Comparison of ENCODE assay signal across 14 mouse cellular contexts in the genomic region with DNA sequence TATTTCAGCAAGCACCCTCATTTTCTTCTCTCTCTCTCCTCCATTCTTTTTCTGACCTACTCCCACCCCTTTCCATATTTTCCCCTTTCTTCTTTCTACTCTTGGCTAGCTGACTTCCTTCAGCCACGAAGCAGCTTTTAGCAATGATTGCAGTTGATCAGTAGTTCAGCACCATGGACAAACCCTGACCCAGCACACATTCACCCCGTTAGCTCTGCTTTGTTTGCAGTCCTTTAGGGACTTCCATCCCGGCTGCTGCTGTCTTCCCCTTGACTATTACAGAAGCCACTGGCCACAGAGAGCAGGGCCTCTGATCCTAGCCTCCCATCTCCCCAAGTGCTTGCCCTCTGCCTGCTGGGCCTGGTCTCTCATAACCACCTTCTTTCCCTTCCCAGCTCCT.
DNase-seq lines count a peak whose midpoint lies in the region; ATAC-seq and TF ChIP-seq lines count a peak whose summit lies in the region.
"Had no signal": no experiment of that assay in that cellular context is flagged by ENCODE, and none has a peak within 500 bp of the region (broad histone marks: within the 10 kb centered on the region; RNA-seq: fewer than 3 reads in every experiment).

No protein-coding gene starts in this region.

- no peak overlapping the region for H3K27ac ChIP-seq in heart, postnatal 0 days (ENCODE audit: low read depth)
- H3K27ac ChIP-seq in lung, postnatal 0 days (ENCODE audit: low read length): no peak overlapping the region
- no peak overlapping the region for H3K27ac ChIP-seq in limb, embryonic 10.5 days
- H3K27ac ChIP-seq in forebrain, embryonic 14.5 days (ENCODE audit: low read depth, low read length): no peak overlapping the region
- H3K27ac ChIP-seq: heart, embryonic 10.5 days; hindbrain, embryonic 15.5 days; liver, embryonic 15.5 days had no signal

- H3K9ac ChIP-seq in heart, postnatal 0 days (replicated peaks; ENCODE audit: low read depth, low read length): no peak overlapping the region
- no peak overlapping the region for H3K9ac ChIP-seq in lung, postnatal 0 days (replicated peaks; ENCODE audit: low read depth)
- no peak overlapping the region for H3K9ac ChIP-seq in forebrain, embryonic 14.5 days (ENCODE audit: low read length)
- H3K9ac ChIP-seq: hindbrain, embryonic 15.5 days; liver, embryonic 15.5 days had no signal

- intact Hi-C loops in heart, postnatal 25 days (cut with DNase I): no loop called here
- intact Hi-C loops in left cerebral cortex, postnatal 4 days (cut with DNase I): no loop called here

- H3K4me3 ChIP-seq in heart, postnatal 0 days (ENCODE audit: low read depth, low read length): no peak overlapping the region
- no peak overlapping the region for H3K4me3 ChIP-seq in lung, postnatal 0 days (ENCODE audit: low read depth, low read length)
- H3K4me3 ChIP-seq in lung, adult 2 months (replicated peaks; ENCODE audit: extremely low read depth, low read depth, low read length): no peak overlapping the region
- H3K4me3 ChIP-seq in limb, embryonic 10.5 days: no peak overlapping the region
- H3K4me3 ChIP-seq in forebrain, embryonic 14.5 days (ENCODE audit: low read depth, low read length): no peak overlapping the region
- H3K4me3 ChIP-seq: heart, embryonic 10.5 days; hindbrain, embryonic 15.5 days; liver, embryonic 15.5 days had no signal

- ATAC-seq in heart, postnatal 0 days (ENCODE audit: insufficient read depth, low read depth): no peak
- ATAC-seq in lung, postnatal 0 days: no peak
- no peak for ATAC-seq in forebrain, embryonic 14.5 days
- ATAC-seq: midbrain, embryonic 16.5 days had no signal

- H3K9me3 ChIP-seq in heart, postnatal 0 days (replicated peaks; ENCODE audit: control insufficient read depth, low read length): no peaks in the 10 kb centered on the region
- no peaks in the 10 kb centered on the region for H3K9me3 ChIP-seq in lung, postnatal 0 days (ENCODE audit: low read length)
- no peaks in the 10 kb centered on the region for H3K9me3 ChIP-seq in limb, embryonic 10.5 days (replicated peaks)
- no peaks in the 10 kb centered on the region for H3K9me3 ChIP-seq in forebrain, embryonic 14.5 days (replicated peaks; ENCODE audit: control insufficient read depth, low read length)
- H3K9me3 ChIP-seq: heart, embryonic 10.5 days; hindbrain, embryonic 15.5 days; liver, embryonic 15.5 days had no signal

- TF ChIP-seq EP300 in heart, postnatal 0 days (IDR thresholded peaks at IDR 0.05; ENCODE audit: low read depth): no peak
- no peak for TF ChIP-seq EP300 in lung, postnatal 0 days (IDR thresholded peaks at IDR 0.05)

- no peak for TF ChIP-seq POLR2A in lung, adult 2 months (IDR thresholded peaks at IDR 0.05; ENCODE audit: borderline replicate concordance, extremely low read depth, low read depth, low read length)

- peak; percentile 58 for DNase-seq in heart, postnatal 0 days (ENCODE audit: low spot score)
- no peak for DNase-seq in heart, postnatal 25 days (ENCODE audit: low spot score)
- peak; percentile 15 for DNase-seq in lung, postnatal 0 days (ENCODE audit: low spot score)
- no peak for DNase-seq in lung, adult 2 months
- peak; percentile 41 for DNase-seq in limb, embryonic 10.5 days (ENCODE audit: low spot score)
- DNase-seq in layer of hippocampus, postnatal 36 days: no peak
- DNase-seq in left cerebral cortex, postnatal 4 days: no peak
- no peak for DNase-seq in forebrain, embryonic 14.5 days (ENCODE audit: low spot score)
- DNase-seq: right cerebral cortex, adult 18-20 months had no signal

- no peak overlapping the region for H3K4me2 ChIP-seq in heart, postnatal 0 days (ENCODE audit: low read depth, low read length)
- no peak overlapping the region for H3K4me2 ChIP-seq in lung, postnatal 0 days (replicated peaks; ENCODE audit: low read depth, low read length)
- no peak overlapping the region for H3K4me2 ChIP-seq in forebrain, embryonic 14.5 days (ENCODE audit: low read length)
- H3K4me2 ChIP-seq: hindbrain, embryonic 15.5 days; liver, embryonic 15.5 days had no signal

- no peaks in the 10 kb centered on the region for H3K36me3 ChIP-seq in heart, postnatal 0 days (replicated peaks; ENCODE audit: control insufficient read depth, insufficient read depth, low read length)
- no peaks in the 10 kb centered on the region for H3K36me3 ChIP-seq in lung, postnatal 0 days (ENCODE audit: insufficient read depth, low read length)
- H3K36me3 ChIP-seq in limb, embryonic 10.5 days: no peaks in the 10 kb centered on the region
- H3K36me3 ChIP-seq in forebrain, embryonic 14.5 days (ENCODE audit: control insufficient read depth, insufficient read depth, low read length): no peaks in the 10 kb centered on the region
- H3K36me3 ChIP-seq: G1E; heart, embryonic 10.5 days; hindbrain, embryonic 15.5 days; liver, embryonic 15.5 days had no signal

- 5% methylated on average over 3 of the region's 3 CpGs for WGBS in heart, postnatal 0 days
- 8% methylated on average over 3 of the region's 3 CpGs for WGBS in lung, postnatal 0 days
- 6% methylated on average over 3 of the region's 3 CpGs for WGBS in lung, adult 2 months
- WGBS in limb, embryonic 10.5 days: 11% methylated on average over 3 of the region's 3 CpGs
- 20% methylated on average over 3 of the region's 3 CpGs for WGBS in forebrain, embryonic 14.5 days

- H3K4me1 ChIP-seq in heart, postnatal 0 days (ENCODE audit: control insufficient read depth, insufficient read depth): no peaks in the 10 kb centered on the region
- H3K4me1 ChIP-seq in lung, postnatal 0 days (ENCODE audit: insufficient read depth, low read depth, low read length): no peaks in the 10 kb centered on the region
- no peaks in the 10 kb centered on the region for H3K4me1 ChIP-seq in lung, adult 2 months (ENCODE audit: control insufficient read depth, insufficient read depth, low read length)
- H3K4me1 ChIP-seq in limb, embryonic 10.5 days: no peaks in the 10 kb centered on the region
- H3K4me1 ChIP-seq in forebrain, embryonic 14.5 days (ENCODE audit: control insufficient read depth, insufficient read depth, low read length): no peaks in the 10 kb centered on the region
- H3K4me1 ChIP-seq: hindbrain, embryonic 15.5 days; liver, embryonic 15.5 days had no signal

- TF ChIP-seq CTCF in heart, postnatal 0 days (IDR thresholded peaks at IDR 0.05; ENCODE audit: low read depth): no peak
- no peak for TF ChIP-seq CTCF in lung, postnatal 0 days (IDR thresholded peaks at IDR 0.05)
- TF ChIP-seq CTCF in lung, adult 2 months (IDR thresholded peaks at IDR 0.05; ENCODE audit: insufficient read depth, low read length): no peak

- H3K27me3 ChIP-seq in heart, postnatal 0 days (ENCODE audit: control insufficient read depth, insufficient read depth, low read length): no peaks in the 10 kb centered on the region
- no peaks in the 10 kb centered on the region for H3K27me3 ChIP-seq in lung, postnatal 0 days (replicated peaks; ENCODE audit: insufficient read depth, low read length)
- H3K27me3 ChIP-seq in limb, embryonic 10.5 days (ENCODE audit: low read depth, poor library complexity, severe bottlenecking): no peaks in the 10 kb centered on the region
- H3K27me3 ChIP-seq in forebrain, embryonic 14.5 days (replicated peaks; ENCODE audit: control insufficient read depth, insufficient read depth, low read length): no peaks in the 10 kb centered on the region
- H3K27me3 ChIP-seq: hindbrain, embryonic 15.5 days; liver, embryonic 15.5 days had no signal

Comparison
In these comparisons a context has a peak if more than half of its experiments do, and no peak if none do; other contexts are left out.
1. DNase-seq: peak in heart, postnatal 0 days (single experiment), lung, postnatal 0 days (single experiment) and limb, embryonic 10.5 days (single experiment); none in heart, postnatal 25 days (single experiment), lung, adult 2 months (single experiment), layer of hippocampus, postnatal 36 days (0 of 2), left cerebral cortex, postnatal 4 days (single experiment) and forebrain, embryonic 14.5 days (single experiment).